Mouse (Mus musculus) heart, postnatal 25 days (tissue): ENCODE data around the gene Gm10721. TPM values are rescaled to one million over a fixed set of nuclear protein-coding genes. Genes with fewer than 3 reads are reported as not detected.
"Not testable (repeated sequence)": the region's sequence is repeated elsewhere in the genome, so short reads cannot be mapped to it uniquely, and the experiment has no call there.

Experiments used
- DNase-seq: peaks from one replicate; pipeline ENCODE4 v3.0.0; 2022; ENCODE audit warnings: low spot score
- intact Hi-C: fragments of 180-260 bp; cut with DNase I; formaldehyde crosslinking; loops from one replicate; pipeline ENCODE4 v1.15.1; 2025
- total RNA-seq, 2 experiments: library from RNA; stranded (reverse); gene quantifications; 2 replicates each; pipeline ENCODE4 v1.2.3; 2021

Gm10721 gene
- under 1 TPM in 1 of 2 experiments, not detected in 1; 0.78 TPM for total RNA-seq

GRCm38 (mm10) chr9:3012733-3013279 lies at the start of gene Gm10721:
Gene Gm10721, plus strand, starts transcription at chr9:3013140.
- intact Hi-C loops, DNase-seq: not testable (repeated sequence)

- intact Hi-C loops: not testable (repeated sequence)
- DNase-seq: peak; percentile 6
Observed at GRCm38 (mm10) chr9:3000445-3000972, 12.4 kb upstream of the Gm10721 start, which contains the start of gene Gm10722. Gene Gm10722, plus strand, starts transcription at chr9:3000922.

- intact Hi-C loops: not testable (repeated sequence)
- peak; percentile 5 for DNase-seq
Observed at GRCm38 (mm10) chr9:3001006-3001405, 11.9 kb upstream of the Gm10721 start.

GRCm38 (mm10) chr9:3001948-3002659 lies 10.8 kb upstream of the Gm10721 start:
- intact Hi-C loops: not testable (repeated sequence)
- DNase-seq: peak; percentile 92

- intact Hi-C loops: not testable (repeated sequence)
Observed at GRCm38 (mm10) chr9:3002794-3003396, 10.0 kb upstream of the Gm10721 start, which contains the start of gene Gm11168. Gene Gm11168, plus strand, starts transcription at chr9:3003346.

GRCm38 (mm10) chr9:3006179-3006578 lies 6.8 kb upstream of the Gm10721 start:
- intact Hi-C loops, DNase-seq: not testable (repeated sequence)

More at GRCm38 (mm10) chr9:3002794-3003396, 10.0 kb upstream of the Gm10721 start, which contains the start of gene Gm11168:
- DNase-seq: not testable (repeated sequence)

GRCm38 (mm10) chr9:3006636-3007035 lies 6.3 kb upstream of the Gm10721 start:
- intact Hi-C loops: not testable (repeated sequence)
- DNase-seq: peak; percentile 97

GRCm38 (mm10) chr9:3007272-3007671 lies 5.7 kb upstream of the Gm10721 start:
- DNase-seq, intact Hi-C loops: not testable (repeated sequence)

- intact Hi-C loops, DNase-seq: not testable (repeated sequence)
Observed at GRCm38 (mm10) chr9:3009331-3009730, 3.6 kb upstream of the Gm10721 start.

GRCm38 (mm10) chr9:3012054-3012621 lies 802 bp upstream of the Gm10721 start:
- intact Hi-C loops, DNase-seq: not testable (repeated sequence)

- DNase-seq, intact Hi-C loops: not testable (repeated sequence)
Observed at GRCm38 (mm10) chr9:3015354-3015753, 2.4 kb downstream of the Gm10721 start, which contains the start of gene Gm10720. Gene Gm10720, plus strand, starts transcription at chr9:3015654.

GRCm38 (mm10) chr9:3015896-3016295 lies 3.0 kb downstream of the Gm10721 start:
- DNase-seq, intact Hi-C loops: not testable (repeated sequence)

GRCm38 (mm10) chr9:3017108-3017507 lies 4.2 kb downstream of the Gm10721 start, which contains the start of gene Gm10719:
Gene Gm10719, plus strand, starts transcription at chr9:3017408.
- DNase-seq, intact Hi-C loops: not testable (repeated sequence)

- intact Hi-C loops, DNase-seq: not testable (repeated sequence)
Observed at GRCm38 (mm10) chr9:3018944-3019343, 6.0 kb downstream of the Gm10721 start.

GRCm38 (mm10) chr9:3019835-3020727 lies 7.1 kb downstream of the Gm10721 start:
- intact Hi-C loops: not testable (repeated sequence)
- peak; percentile 12 for DNase-seq

- peak; percentile 59 for DNase-seq
Observed at GRCm38 (mm10) chr9:3022316-3023008, 9.5 kb downstream of the Gm10721 start.

GRCm38 (mm10) chr9:3023312-3023984 lies 10.5 kb downstream of the Gm10721 start, which contains the start of gene Gm10718:
Gene Gm10718, plus strand, starts transcription at chr9:3023547.
- DNase-seq: peak; percentile 27
- intact Hi-C loops: not testable (repeated sequence)

More at GRCm38 (mm10) chr9:3022316-3023008, 9.5 kb downstream of the Gm10721 start:
- intact Hi-C loops: not testable (repeated sequence)
